In the genomic region with DNA sequence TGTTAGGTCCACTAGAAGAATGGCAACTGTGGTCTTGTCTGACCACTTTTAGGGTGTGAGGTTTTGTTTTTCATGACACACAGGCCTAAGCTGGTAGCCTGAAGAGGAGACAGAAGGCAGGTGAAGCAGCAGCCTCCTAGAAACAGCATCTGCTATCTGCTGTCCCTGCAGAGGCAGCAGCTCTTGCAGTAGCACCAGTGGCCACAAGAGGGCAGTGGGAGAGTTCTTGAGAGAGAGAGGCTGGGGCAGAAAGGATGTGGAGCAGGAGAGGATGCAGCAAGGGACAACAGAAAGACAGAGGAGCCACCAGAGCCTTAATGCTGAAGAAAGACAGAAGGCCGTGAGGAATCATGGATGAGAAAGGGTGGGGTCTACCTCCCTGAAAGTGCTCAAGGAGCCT, we compare ENCODE assay signal across 9 mouse cellular contexts.
DNase-seq lines count a peak whose midpoint lies in the region; ATAC-seq and TF ChIP-seq lines count a peak whose summit lies in the region.
"Had no signal": no experiment of that assay in that cellular context is flagged by ENCODE, and none has a peak within 500 bp of the region (broad histone marks: within the 10 kb centered on the region; RNA-seq: fewer than 3 reads in every experiment).

No protein-coding gene starts in this region.

- no peak overlapping the region for H3K4me2 ChIP-seq in midbrain, embryonic 15.5 days
- H3K4me2 ChIP-seq in kidney, postnatal 0 days (ENCODE audit: low read length) = no peak overlapping the region
- H3K4me2 ChIP-seq in liver, embryonic 11.5 days = no peak overlapping the region
- H3K4me2 ChIP-seq: embryonic facial prominence, embryonic 15.5 days had no signal

- WGBS in midbrain, embryonic 10.5 days = 48% methylated on average over 1 of the region's 1 CpGs
- WGBS in midbrain, embryonic 15.5 days = 53% methylated on average over 1 of the region's 1 CpGs
- 61% methylated on average over 1 of the region's 1 CpGs for WGBS in kidney, postnatal 0 days
- 54% methylated on average over 1 of the region's 1 CpGs for WGBS in liver, embryonic 11.5 days

- TF ChIP-seq CTCF in kidney, postnatal 0 days (IDR thresholded peaks at IDR 0.05; ENCODE audit: low read depth) = peak; percentile 78

- H3K27ac ChIP-seq in midbrain, embryonic 10.5 days (replicated peaks) = no peak overlapping the region
- H3K27ac ChIP-seq in midbrain, embryonic 15.5 days = no peak overlapping the region
- no peak overlapping the region for H3K27ac ChIP-seq in kidney, postnatal 0 days
- no peak overlapping the region for H3K27ac ChIP-seq in liver, embryonic 11.5 days (ENCODE audit: low read depth, low read length)
- H3K27ac ChIP-seq: embryonic facial prominence, embryonic 15.5 days had no signal

- H3K36me3 ChIP-seq in midbrain, embryonic 10.5 days = no peaks in the 10 kb centered on the region
- H3K36me3 ChIP-seq in midbrain, embryonic 15.5 days (replicated peaks) = no peaks in the 10 kb centered on the region
- no peaks in the 10 kb centered on the region for H3K36me3 ChIP-seq in kidney, postnatal 0 days (ENCODE audit: insufficient read depth, low read length)
- H3K36me3 ChIP-seq in liver, embryonic 11.5 days (ENCODE audit: control insufficient read depth, insufficient read depth, low read length) = no peaks in the 10 kb centered on the region
- H3K36me3 ChIP-seq: embryonic facial prominence, embryonic 15.5 days had no signal

- H3K4me3 ChIP-seq in midbrain, embryonic 10.5 days = no peak overlapping the region
- no peak overlapping the region for H3K4me3 ChIP-seq in midbrain, embryonic 15.5 days
- H3K4me3 ChIP-seq in kidney, postnatal 0 days (replicated peaks; ENCODE audit: low read depth, low read length) = no peak overlapping the region
- no peak overlapping the region for H3K4me3 ChIP-seq in liver, embryonic 11.5 days (ENCODE audit: low read depth, low read length)
- H3K4me3 ChIP-seq: embryonic facial prominence, embryonic 15.5 days had no signal

- no peak; the same call in 1 of the 2 replicates for ATAC-seq in midbrain, embryonic 15.5 days (replicated peaks)
- no peak for ATAC-seq in kidney, postnatal 0 days (replicated peaks; ENCODE audit: low FRiP score, low read depth)
- no peak for ATAC-seq in liver, embryonic 11.5 days (replicated peaks; ENCODE audit: low FRiP score)

- no peaks in the 10 kb centered on the region for H3K27me3 ChIP-seq in midbrain, embryonic 10.5 days (ENCODE audit: low read depth, poor library complexity, severe bottlenecking)
- H3K27me3 ChIP-seq in midbrain, embryonic 15.5 days (replicated peaks) = no peaks in the 10 kb centered on the region
- H3K27me3 ChIP-seq in kidney, postnatal 0 days (ENCODE audit: insufficient read depth, low read length) = no peaks in the 10 kb centered on the region
- no peaks in the 10 kb centered on the region; the same call in 1 of the 2 replicates for H3K27me3 ChIP-seq in liver, embryonic 11.5 days (replicated peaks; ENCODE audit: control insufficient read depth, insufficient read depth, low read length)
- H3K27me3 ChIP-seq: embryonic facial prominence, embryonic 15.5 days had no signal

- no peaks in the 10 kb centered on the region for H3K4me1 ChIP-seq in midbrain, embryonic 10.5 days
- no peaks in the 10 kb centered on the region for H3K4me1 ChIP-seq in midbrain, embryonic 15.5 days
- H3K4me1 ChIP-seq in kidney, postnatal 0 days (replicated peaks; ENCODE audit: insufficient read depth, low read length) = no peaks in the 10 kb centered on the region
- H3K4me1 ChIP-seq in liver, embryonic 11.5 days (replicated peaks; ENCODE audit: control insufficient read depth, insufficient read depth, low read length) = no peaks in the 10 kb centered on the region
- H3K4me1 ChIP-seq: embryonic facial prominence, embryonic 15.5 days had no signal

- DNase-seq in midbrain, embryonic 10.5 days (ENCODE audit: low spot score) = peak; percentile 71
- DNase-seq in cerebellum, adult 11 months = peak; percentile 57
- peak; percentile 14 to 62 for DNase-seq in frontal cortex, postnatal 10 days (ENCODE audit: low spot score in 2 of 2)
- DNase-seq in kidney, postnatal 0 days (ENCODE audit: low spot score) = peak; percentile 57
- DNase-seq in liver, embryonic 11.5 days (ENCODE audit: low spot score) = peak; percentile 49
- peak; percentile 76 for DNase-seq in retina, embryonic 14.5 days (ENCODE audit: low spot score)
- DNase-seq in thymus, postnatal 36 days = peak; percentile 38 to 44

- no peaks in the 10 kb centered on the region for H3K9me3 ChIP-seq in midbrain, embryonic 10.5 days (replicated peaks)
- no peaks in the 10 kb centered on the region for H3K9me3 ChIP-seq in midbrain, embryonic 15.5 days
- no peaks in the 10 kb centered on the region for H3K9me3 ChIP-seq in kidney, postnatal 0 days (replicated peaks; ENCODE audit: low read length)
- H3K9me3 ChIP-seq in liver, embryonic 11.5 days (ENCODE audit: control insufficient read depth, low read length) = no peaks in the 10 kb centered on the region
- H3K9me3 ChIP-seq: embryonic facial prominence, embryonic 15.5 days had no signal

- no peak overlapping the region for H3K9ac ChIP-seq in midbrain, embryonic 15.5 days
- H3K9ac ChIP-seq in kidney, postnatal 0 days (ENCODE audit: low read depth, low read length) = no peak overlapping the region
- no peak overlapping the region for H3K9ac ChIP-seq in liver, embryonic 11.5 days (ENCODE audit: low read depth, low read length)
- H3K9ac ChIP-seq: embryonic facial prominence, embryonic 15.5 days had no signal
